Mouse (Mus musculus) lung, embryonic 16.5 days (tissue): ENCODE measurements around the gene Nodal. TPM values are rescaled to one million over a fixed set of nuclear protein-coding genes. Genes with fewer than 3 reads are reported as not detected.
A peak's percentile ranks its signal among the peaks of the same experiment; 100 is the strongest.

Experiments
- ATAC-seq: fragments of 200-750 bp; cut with Nextera tagmentation; 2 replicates; pipeline ENCODE4 v1.8.0; 2017; ENCODE audit warnings: low read depth, mild to moderate bottlenecking, moderate library complexity
- H3K27ac ChIP-seq: fragments of 300-500 bp; sonication (generic); 2 replicates; pipeline ENCODE4 v1.5.1; 2014; ENCODE audit warnings: mild to moderate bottlenecking, control low read depth, low read length
- H3K27me3 ChIP-seq: fragments of 300-500 bp; sonication (generic); 2 replicates; pipeline ENCODE4 v1.6.1; 2014; ENCODE audit warnings: low read depth, low read length, mixed read lengths; ENCODE audit not compliant: control insufficient read depth, insufficient read depth
- H3K36me3 ChIP-seq: fragments of 300-500 bp; sonication (generic); 2 replicates; pipeline ENCODE4 v1.6.1; 2014; ENCODE audit warnings: low read length; ENCODE audit not compliant: control insufficient read depth, insufficient read depth
- H3K4me1 ChIP-seq: fragments of 300-500 bp; sonication (generic); replicated peaks from 2 replicates; pipeline ENCODE4 v1.6.1; 2014; ENCODE audit warnings: low read length, mixed read lengths; ENCODE audit not compliant: control insufficient read depth, insufficient read depth
- H3K4me2 ChIP-seq: fragments of 300-500 bp; sonication (generic); 2 replicates; pipeline ENCODE4 v1.6.1; 2014; ENCODE audit warnings: low read depth, low read length, control low read depth
- H3K4me3 ChIP-seq: fragments of 300-500 bp; sonication (generic); 2 replicates; pipeline ENCODE4 v1.5.1; 2014; ENCODE audit warnings: mild to moderate bottlenecking, low read length, control low read depth
- H3K9ac ChIP-seq: fragments of 300-500 bp; sonication (generic); 2 replicates; pipeline ENCODE4 v1.6.1; 2014; ENCODE audit warnings: low read length, control low read depth
- H3K9me3 ChIP-seq: fragments of 300-500 bp; sonication (generic); 2 replicates; pipeline ENCODE4 v1.6.1; 2016; ENCODE audit warnings: low read length; ENCODE audit not compliant: control insufficient read depth
- WGBS: fragments of 180-500 bp; shearing (Covaris S2); extraction: QIAGEN DNeasy Blood & Tissue Kit; methylation state at CpG from one replicate; pipeline ENCODE4 v1.1.7; 2014; 5-methylcytosine and 5-hydroxymethylcytosine counted together
- polyA plus RNA-seq: library from polyadenylated mRNA; unstranded; fragments of >200 nt; fragmentation: Nextera tagmentation; extraction: Ambion mirVana; gene quantifications from 2 replicates; pipeline ENCODE4 v1.2.1, GENCODE M21; 2015

The Nodal gene
- polyA plus RNA-seq, 1 experiment from 2014 or later, result 0.20 TPM

GRCm38 (mm10) chr10:61420011-61420410 lies 2.2 kb downstream of the Nodal start:
- no peak overlapping the region for H3K27ac ChIP-seq
- no peaks in the 10 kb centered on the region for H3K36me3 ChIP-seq
- 54% methylated on average over 4 of the region's 4 CpGs for WGBS
- no peak overlapping the region for H3K4me2 ChIP-seq
- no peaks in the 10 kb centered on the region for H3K9me3 ChIP-seq
- H3K9ac ChIP-seq, result no peak overlapping the region
- peaks cover 40% of the 10 kb centered on the region for H3K27me3 ChIP-seq
- no peak overlapping the region for H3K4me3 ChIP-seq
- ATAC-seq, result no peak
- H3K4me1 ChIP-seq, result peaks cover 17% of the 10 kb centered on the region

GRCm38 (mm10) chr10:61422861-61423260 lies 5.1 kb downstream of the Nodal start:
- Histone ChIP-seq H3K9me3 (no peaks in the 10 kb centered on the region), H3K36me3 (no peaks in the 10 kb centered on the region), H3K4me3 (no peak overlapping the region), H3K4me2 (no peak overlapping the region), H3K4me1 (peaks cover 17% of the 10 kb centered on the region), H3K27me3 (peaks cover 23% of the 10 kb centered on the region), H3K27ac (no peak overlapping the region), H3K9ac (no peak overlapping the region)
- no peak; the same call in 1 of the 2 replicates for ATAC-seq
- 70% methylated on average over 12 of the region's 12 CpGs for WGBS

GRCm38 (mm10) chr10:61423289-61423688 lies 5.5 kb downstream of the Nodal start:
- H3K4me3 ChIP-seq, result no peak overlapping the region
- no peaks in the 10 kb centered on the region for H3K9me3 ChIP-seq
- H3K36me3 ChIP-seq, result no peaks in the 10 kb centered on the region
- H3K9ac ChIP-seq, result no peak overlapping the region
- no peak for ATAC-seq
- no peak overlapping the region for H3K4me2 ChIP-seq
- peaks cover 19% of the 10 kb centered on the region for H3K27me3 ChIP-seq
- no peak overlapping the region for H3K27ac ChIP-seq
- 67% methylated on average over 10 of the region's 10 CpGs for WGBS
- H3K4me1 ChIP-seq, result peaks cover 15% of the 10 kb centered on the region

- H3K9ac ChIP-seq, result no peak overlapping the region
- no peak overlapping the region for H3K27ac ChIP-seq
- H3K36me3 ChIP-seq, result 0 out of 2 replicates have a peak, but pooled peaks cover 2% of the 10 kb centered on the region
- WGBS, result 22% methylated on average over 7 of the region's 7 CpGs
- peaks cover 8% of the 10 kb centered on the region for H3K4me1 ChIP-seq
- H3K4me2 ChIP-seq, result no peak overlapping the region
- ATAC-seq, result peak; percentile 59
- peaks cover 7% of the 10 kb centered on the region for H3K27me3 ChIP-seq
- no peaks in the 10 kb centered on the region for H3K9me3 ChIP-seq
- no peak overlapping the region for H3K4me3 ChIP-seq
Observed at GRCm38 (mm10) chr10:61424500-61424899, 6.7 kb downstream of the Nodal start.

- H3K4me1 ChIP-seq, result peaks cover 5% of the 10 kb centered on the region
- peaks cover 2% of the 10 kb centered on the region for H3K27me3 ChIP-seq
- WGBS, result 56% methylated on average over 2 of the region's 2 CpGs
- H3K9ac ChIP-seq, result no peak overlapping the region
- no peak overlapping the region for H3K4me3 ChIP-seq
- no peak overlapping the region for H3K27ac ChIP-seq
- no peak for ATAC-seq
- no peaks in the 10 kb centered on the region for H3K9me3 ChIP-seq
- H3K36me3 ChIP-seq, result peaks cover 2% of the 10 kb centered on the region
- no peak overlapping the region for H3K4me2 ChIP-seq
Observed at GRCm38 (mm10) chr10:61425047-61425446, 7.3 kb downstream of the Nodal start.

GRCm38 (mm10) chr10:61426251-61426757 lies 8.5 kb downstream of the Nodal start:
- Histone ChIP-seq H3K9ac (no peak overlapping the region), H3K4me3 (no peak overlapping the region), H3K4me2 (no peak overlapping the region), H3K27ac (no peak overlapping the region), H3K27me3 (no peaks in the 10 kb centered on the region), H3K36me3 (peaks cover 12% of the 10 kb centered on the region), H3K4me1 (peaks cover 5% of the 10 kb centered on the region), H3K9me3 (no peaks in the 10 kb centered on the region)
- ATAC-seq, result no peak
- WGBS, result 33% methylated on average over 2 of the region's 2 CpGs

GRCm38 (mm10) chr10:61427951-61428350 lies 10.2 kb downstream of the Nodal start:
- no peak overlapping the region for H3K9ac ChIP-seq
- ATAC-seq, result no peak
- H3K9me3 ChIP-seq, result no peaks in the 10 kb centered on the region
- peaks cover 5% of the 10 kb centered on the region for H3K4me1 ChIP-seq
- peaks cover 19% of the 10 kb centered on the region for H3K36me3 ChIP-seq
- no peak overlapping the region for H3K4me3 ChIP-seq
- 80% methylated on average over 6 of the region's 6 CpGs for WGBS
- H3K27ac ChIP-seq, result no peak overlapping the region
- H3K27me3 ChIP-seq, result no peaks in the 10 kb centered on the region
- H3K4me2 ChIP-seq, result no peak overlapping the region

- H3K27ac ChIP-seq, result no peak overlapping the region
- no peaks in the 10 kb centered on the region for H3K9me3 ChIP-seq
- H3K36me3 ChIP-seq, result peaks cover 24% of the 10 kb centered on the region
- H3K27me3 ChIP-seq, result no peaks in the 10 kb centered on the region
- 59% methylated on average over 4 of the region's 4 CpGs for WGBS
- ATAC-seq, result no peak
- no peak overlapping the region for H3K4me2 ChIP-seq
- H3K9ac ChIP-seq, result no peak overlapping the region
- no peak overlapping the region for H3K4me3 ChIP-seq
- H3K4me1 ChIP-seq, result peaks cover 5% of the 10 kb centered on the region
Observed at GRCm38 (mm10) chr10:61428416-61428815, 10.6 kb downstream of the Nodal start.

GRCm38 (mm10) chr10:61429043-61429442 lies 11.3 kb downstream of the Nodal start:
- no peak for ATAC-seq
- no peak overlapping the region for H3K4me2 ChIP-seq
- WGBS, result 87% methylated on average over 5 of the region's 5 CpGs
- no peaks in the 10 kb centered on the region for H3K27me3 ChIP-seq
- H3K36me3 ChIP-seq, result peaks cover 30% of the 10 kb centered on the region
- H3K9ac ChIP-seq, result no peak overlapping the region
- H3K4me1 ChIP-seq, result peaks cover 5% of the 10 kb centered on the region
- H3K9me3 ChIP-seq, result no peaks in the 10 kb centered on the region
- no peak overlapping the region for H3K27ac ChIP-seq
- H3K4me3 ChIP-seq, result no peak overlapping the region

GRCm38 (mm10) chr10:61431375-61431774 lies 13.6 kb downstream of the Nodal start:
- Histone ChIP-seq H3K36me3 (peaks cover 38% of the 10 kb centered on the region), H3K4me2 (no peak overlapping the region), H3K9ac (no peak overlapping the region), H3K4me3 (no peak overlapping the region), H3K9me3 (no peaks in the 10 kb centered on the region), H3K27me3 (no peaks in the 10 kb centered on the region), H3K4me1 (no peaks in the 10 kb centered on the region), H3K27ac (no peak overlapping the region)
- no peak for ATAC-seq
- 87% methylated on average over 9 of the region's 9 CpGs for WGBS
